Mouse (Mus musculus) forebrain, embryonic 12.5 days (tissue): Measurements from ENCODE around the gene Gata3. TPM values are rescaled to one million over a fixed set of nuclear protein-coding genes. Genes with fewer than 3 reads are reported as not detected.

Source experiments
- ATAC-seq: fragments of 200-750 bp; cut with Nextera tagmentation; 2 replicates; pipeline ENCODE4 v1.8.0; 2017; ENCODE audit warnings: moderate TSS enrichment; ENCODE audit not compliant: low FRiP score
- H3K27ac ChIP-seq: fragments of 300-500 bp; sonication (generic); 2 replicates; pipeline ENCODE4 v1.5.1; 2016; ENCODE audit warnings: mild to moderate bottlenecking
- H3K27me3 ChIP-seq: fragments of 300-500 bp; sonication (generic); 2 replicates; pipeline ENCODE4 v1.6.1; 2016; ENCODE audit warnings: mild to moderate bottlenecking
- H3K36me3 ChIP-seq: fragments of 300-500 bp; sonication (generic); replicated peaks from 2 replicates; pipeline ENCODE4 v1.6.1; 2016; ENCODE audit warnings: mild to moderate bottlenecking
- H3K4me1 ChIP-seq: fragments of 300-500 bp; sonication (generic); 2 replicates; pipeline ENCODE4 v1.6.1; 2016
- H3K4me2 ChIP-seq: fragments of 300-500 bp; sonication (generic); 2 replicates; pipeline ENCODE4 v1.6.1; 2016; ENCODE audit warnings: mild to moderate bottlenecking, moderate library complexity
- H3K4me3 ChIP-seq: fragments of 300-500 bp; sonication (generic); replicated peaks from 2 replicates; pipeline ENCODE4 v1.5.1; 2016; ENCODE audit warnings: mild to moderate bottlenecking
- H3K9ac ChIP-seq: fragments of 300-500 bp; sonication (generic); 2 replicates; pipeline ENCODE4 v1.6.1; 2016; ENCODE audit warnings: mild to moderate bottlenecking
- H3K9me3 ChIP-seq: fragments of 300-500 bp; sonication (generic); 2 replicates; pipeline ENCODE4 v1.6.1; 2016
- WGBS: fragments of 180-500 bp; shearing (Covaris S2); methylation state at CpG from one replicate; pipeline ENCODE4 v1.1.7; 2016; 5-methylcytosine and 5-hydroxymethylcytosine counted together
- polyA plus RNA-seq: library from polyadenylated mRNA; unstranded; fragments of >200 nt; fragmentation: Nextera tagmentation; extraction: Ambion mirVana; gene quantifications from 2 replicates; pipeline ENCODE4 v1.2.1, GENCODE M21; 2016

The Gata3 gene
- polyA plus RNA-seq, 1 experiment from 2014 or later: 10.9 TPM

DNA sequence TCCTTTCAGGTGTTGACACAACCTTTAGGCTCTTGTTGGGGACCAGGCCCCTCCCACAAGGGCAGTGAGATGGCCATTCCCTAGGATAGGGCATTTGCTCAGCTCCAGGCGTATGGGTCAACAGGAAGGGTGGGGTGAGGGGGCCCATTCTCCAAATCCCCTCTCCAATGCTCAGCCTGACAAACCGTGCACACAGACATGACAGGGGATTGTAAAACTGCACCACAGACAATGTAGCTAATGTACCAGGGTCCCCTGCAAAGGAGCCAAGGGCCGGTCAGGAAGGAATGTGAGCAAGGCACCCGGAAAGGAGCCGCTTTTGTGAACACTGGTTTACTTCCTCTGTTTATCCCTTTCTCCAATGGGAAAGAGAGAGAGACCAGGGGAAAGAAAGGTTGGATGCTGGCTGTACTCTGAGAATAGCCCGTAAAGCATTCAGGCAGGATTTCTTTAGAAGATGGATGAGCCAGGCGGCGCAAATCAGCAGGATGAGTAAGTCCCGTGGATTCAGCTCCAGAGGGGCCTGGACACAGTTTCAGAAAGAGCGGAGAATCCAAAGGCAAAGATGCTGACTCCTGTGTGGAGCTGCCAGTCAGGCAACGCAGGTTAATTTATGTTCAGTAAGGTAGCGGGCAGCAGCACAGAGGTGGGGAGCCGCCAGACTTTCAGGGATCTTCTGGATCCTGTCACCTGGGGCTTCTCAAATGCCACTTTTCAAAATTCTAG is 36.8 kb downstream of the Gata3 start:
- Histone ChIP-seq H3K27ac (no peak overlapping the region), H3K4me3 (no peak overlapping the region), H3K36me3 (no peaks in the 10 kb centered on the region), H3K4me1 (peaks cover 7% of the 10 kb centered on the region; the same call in 1 of the 2 replicates), H3K4me2 (no peak overlapping the region), H3K27me3 (0 out of 2 replicates have a peak, but pooled peaks cover 4% of the 10 kb centered on the region), H3K9me3 (no peaks in the 10 kb centered on the region), H3K9ac (no peak overlapping the region)
- 50% methylated on average over 13 of the region's 13 CpGs for WGBS
- no peak for ATAC-seq

DNA sequence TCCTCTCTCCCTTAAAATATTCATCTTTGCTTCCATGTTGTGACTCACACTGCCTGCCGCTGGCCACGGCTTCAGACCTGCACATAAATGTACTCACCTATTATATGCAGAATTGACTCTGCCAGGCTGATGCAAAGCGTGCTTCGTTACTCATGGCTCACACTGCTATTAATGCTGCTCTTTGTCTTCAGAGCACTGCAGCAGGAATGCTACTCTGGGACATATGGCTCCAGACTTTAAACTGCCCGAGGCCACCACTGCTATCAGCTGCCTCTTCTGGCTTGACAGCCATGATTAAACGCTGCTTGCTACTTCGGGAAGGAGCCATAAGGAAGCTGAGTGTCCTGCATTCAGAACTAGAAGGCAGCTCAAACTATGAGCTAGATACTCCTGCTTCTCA is 54.6 kb downstream of the Gata3 start:
- H3K27me3 ChIP-seq: no peaks in the 10 kb centered on the region
- H3K27ac ChIP-seq: no peak overlapping the region
- ATAC-seq: no peak
- no peak overlapping the region for H3K4me2 ChIP-seq
- no peaks in the 10 kb centered on the region for H3K4me1 ChIP-seq
- no peak overlapping the region for H3K9ac ChIP-seq
- 64% methylated on average over 7 of the region's 7 CpGs for WGBS
- H3K36me3 ChIP-seq: no peaks in the 10 kb centered on the region
- H3K9me3 ChIP-seq: no peaks in the 10 kb centered on the region
- no peak overlapping the region for H3K4me3 ChIP-seq

DNA sequence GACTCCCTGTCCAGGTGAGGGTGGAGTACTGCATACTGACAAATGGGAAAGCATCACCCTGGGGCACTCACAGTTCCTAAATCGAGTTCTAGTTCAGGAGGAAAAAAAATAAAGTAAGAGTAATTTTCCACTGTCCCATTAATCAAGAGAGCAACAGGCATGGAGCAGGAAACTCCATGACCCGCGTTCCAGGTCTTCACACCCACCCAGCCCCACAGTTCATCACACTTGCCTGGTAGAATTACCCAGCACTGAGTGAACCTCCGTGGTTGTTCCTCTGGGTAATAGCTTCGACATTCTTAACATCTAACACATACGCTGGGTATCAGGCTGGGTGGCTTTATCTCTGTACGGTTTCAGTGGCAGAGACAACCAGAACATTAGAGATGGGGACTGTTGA is 56.1 kb downstream of the Gata3 start:
- H3K9ac ChIP-seq: no peak overlapping the region
- no peak for ATAC-seq
- 92% methylated on average over 7 of the region's 7 CpGs for WGBS

DNA sequence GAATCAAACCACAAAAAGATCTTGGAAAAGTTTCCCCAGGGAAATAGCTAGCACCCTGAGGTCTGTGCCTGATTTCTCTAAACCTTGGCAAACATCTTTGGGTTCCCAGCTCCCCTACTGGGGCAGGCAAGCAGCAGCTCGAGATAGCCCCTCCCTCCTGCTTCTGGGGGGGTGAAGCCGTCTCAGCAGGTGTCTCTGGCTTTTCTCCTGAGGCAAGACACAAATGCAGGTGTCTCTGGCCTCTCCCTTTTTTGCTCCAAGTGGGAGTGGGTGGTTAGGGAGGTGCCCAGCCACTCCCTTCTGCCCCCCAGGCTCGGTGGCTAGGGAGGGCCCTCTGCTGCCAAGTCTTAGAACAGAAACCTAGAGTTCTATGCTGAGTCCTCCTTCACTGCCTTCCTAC is 62.2 kb downstream of the Gata3 start:
- no peaks in the 10 kb centered on the region for H3K9me3 ChIP-seq
- 39% methylated on average over 3 of the region's 3 CpGs for WGBS

More for the DNA sequence above, 56.1 kb downstream of the Gata3 start:
- no peak overlapping the region for H3K27ac ChIP-seq
- no peaks in the 10 kb centered on the region for H3K27me3 ChIP-seq
- H3K4me3 ChIP-seq: no peak overlapping the region
- H3K36me3 ChIP-seq: no peaks in the 10 kb centered on the region
- H3K4me1 ChIP-seq: no peaks in the 10 kb centered on the region
- no peaks in the 10 kb centered on the region for H3K9me3 ChIP-seq
- no peak overlapping the region for H3K4me2 ChIP-seq

DNA sequence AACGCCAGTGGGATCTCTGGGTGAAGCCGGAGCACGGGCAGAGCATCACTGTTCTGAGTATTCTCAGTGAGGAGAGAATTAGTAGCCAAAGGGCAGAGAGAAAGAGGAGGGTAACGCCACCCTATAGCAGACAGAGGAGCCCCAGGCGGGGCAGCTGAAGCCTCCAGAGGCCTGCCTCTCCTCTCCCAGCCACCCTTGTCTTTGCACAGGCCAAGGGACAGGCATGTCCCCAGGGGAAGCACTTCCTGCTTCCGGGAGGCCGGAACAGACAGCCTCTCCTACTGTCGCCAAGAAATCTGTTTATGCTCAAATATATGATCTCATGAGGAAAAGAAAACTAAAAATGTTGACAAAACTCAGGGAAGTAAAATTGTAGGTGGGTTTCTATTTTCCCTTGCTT is 69.2 kb downstream of the Gata3 start:
- no peaks in the 10 kb centered on the region for H3K9me3 ChIP-seq
- no peak for ATAC-seq
- H3K4me1 ChIP-seq: no peaks in the 10 kb centered on the region
- no peak overlapping the region for H3K4me3 ChIP-seq
- H3K4me2 ChIP-seq: no peak overlapping the region
- no peak overlapping the region for H3K9ac ChIP-seq
- no peaks in the 10 kb centered on the region for H3K36me3 ChIP-seq
- 88% methylated on average over 8 of the region's 8 CpGs for WGBS
- no peaks in the 10 kb centered on the region for H3K27me3 ChIP-seq
- no peak overlapping the region for H3K27ac ChIP-seq

More for the DNA sequence above, 62.2 kb downstream of the Gata3 start:
- H3K27me3 ChIP-seq: no peaks in the 10 kb centered on the region
- no peak overlapping the region for H3K9ac ChIP-seq
- H3K4me1 ChIP-seq: no peaks in the 10 kb centered on the region
- ATAC-seq: no peak
- H3K4me3 ChIP-seq: no peak overlapping the region
- no peak overlapping the region for H3K27ac ChIP-seq
- H3K36me3 ChIP-seq: no peaks in the 10 kb centered on the region
- H3K4me2 ChIP-seq: no peak overlapping the region

DNA sequence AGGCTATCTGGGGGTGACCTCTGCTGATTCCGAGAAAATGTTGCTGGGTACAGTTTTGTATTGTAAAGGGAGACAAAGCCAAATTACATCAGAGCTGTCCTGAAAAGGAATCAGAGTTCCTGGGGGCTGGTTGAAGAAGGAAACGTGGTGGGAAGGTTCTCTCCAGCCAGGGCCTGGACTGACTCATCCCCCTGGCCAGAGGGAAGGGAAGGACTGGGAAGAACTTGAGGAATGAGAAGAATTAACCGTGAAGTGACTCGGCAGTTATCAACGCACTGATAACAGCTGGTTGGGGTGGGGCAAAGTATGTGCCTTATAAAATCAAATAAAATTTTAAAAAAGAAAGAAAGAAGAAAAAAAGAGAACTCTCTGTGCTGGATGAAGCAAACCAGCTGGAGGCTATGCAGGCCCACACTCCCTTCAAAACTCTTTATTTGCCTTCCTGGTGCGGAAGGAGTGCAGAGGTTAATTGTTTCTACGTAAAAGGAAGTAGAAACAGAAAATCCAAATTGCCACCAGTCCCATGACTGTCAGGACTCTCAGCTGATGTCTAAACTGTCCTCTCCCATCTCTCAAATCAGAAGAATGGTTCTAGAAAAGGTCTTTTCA is 71.6 kb downstream of the Gata3 start:
- WGBS: 75% methylated on average over 7 of the region's 7 CpGs
- Histone ChIP-seq H3K4me2 (no peak overlapping the region), H3K9me3 (no peaks in the 10 kb centered on the region), H3K27me3 (no peaks in the 10 kb centered on the region), H3K4me3 (no peak overlapping the region), H3K4me1 (no peaks in the 10 kb centered on the region), H3K27ac (no peak overlapping the region), H3K36me3 (no peaks in the 10 kb centered on the region), H3K9ac (no peak overlapping the region)
- ATAC-seq: no peak

Other genes with a start within 250 kb of the Gata3 start
- 0.45 TPM in 1 of 2 replicates, not detected in the other for gene 4930412O13Rik, start 8.8 kb downstream of the Gata3 start, polyA plus RNA-seq
- gene 9230102O04Rik, start 494 bp downstream of the Gata3 start, polyA plus RNA-seq: 0.50 TPM in 1 of 2 replicates, not detected in the other
- gene Taf3, start 158.6 kb upstream of the Gata3 start, polyA plus RNA-seq: 17.3 and 18.4 TPM in 2 replicates
- 465 and 477 TPM in 2 replicates for gene Atp5c1, start 190.5 kb upstream of the Gata3 start, polyA plus RNA-seq
- 44.2 and 44.9 TPM in 2 replicates for gene Kin, start 190.6 kb upstream of the Gata3 start, polyA plus RNA-seq
- gene Itih2, start 241.4 kb upstream of the Gata3 start, polyA plus RNA-seq: 0.18 and 0.28 TPM in 2 replicates